Mouse (Mus musculus) gastrocnemius, postnatal 4 days (tissue): ENCODE measurements around the gene Mapk1. TPM values are rescaled to one million over a fixed set of nuclear protein-coding genes. Genes with fewer than 3 reads are reported as not detected.
A peak's percentile ranks its signal among the peaks of the same experiment; 100 is the strongest.
"Not testable (repeated sequence)": the region's sequence is repeated elsewhere in the genome, so short reads cannot be mapped to it uniquely, and the experiment has no call there.

Source experiments
- DNase-seq, 2 experiments: peaks; one replicate each; pipeline ENCODE4 v3.0.0; 2021 to 2022; ENCODE audit warnings: low spot score in 2 of 2, mixed read lengths in 2 of 2
- long read RNA-seq, 2 experiments: library from polyadenylated mRNA; stranded (forward); transcript quantifications; one replicate each; pipeline ENCODE4 v2.0.0; 2021
- total RNA-seq, 2 experiments: library from RNA; stranded (reverse); gene quantifications; 2 replicates each; pipeline ENCODE4 v1.2.3; 2021

Gene Mapk1
- 100 to 1,000 TPM; 121 to 124 TPM for total RNA-seq
- long read RNA-seq, experiment 1, full-length matches to known transcripts = 52 of 60 reads
- long read RNA-seq, experiment 1, partial matches to known transcripts = 3 of 60 reads
- long read RNA-seq, experiment 1, other reads (novel, unspliced or antisense) = 5 of 60 reads
- long read RNA-seq, experiment 2, full-length matches to known transcripts = 59 of 80 reads
- long read RNA-seq, experiment 2, partial matches to known transcripts = 11 of 80 reads
- long read RNA-seq, experiment 2, other reads (novel, unspliced or antisense) = 10 of 80 reads

DNA sequence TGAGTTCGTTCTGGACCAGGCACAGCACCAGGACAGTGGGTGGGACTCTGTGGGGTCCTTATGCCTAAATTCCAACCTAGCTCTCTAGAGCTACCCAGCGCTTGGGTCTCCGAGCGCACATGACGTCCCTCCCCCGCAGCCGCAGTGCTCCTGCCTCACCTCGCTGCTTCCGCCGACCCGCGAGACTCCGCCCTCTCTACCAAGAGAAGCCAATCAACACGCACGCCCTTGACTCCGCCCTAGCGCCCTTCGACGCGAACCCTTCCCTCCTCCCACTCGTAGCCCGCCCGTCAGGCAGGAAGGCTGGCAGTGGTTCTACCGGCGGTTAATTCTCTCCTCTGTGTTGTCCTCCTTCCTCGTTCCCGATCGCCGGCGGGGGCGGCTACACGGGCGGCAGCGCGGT, at the start of gene Mapk1:
TSS of gene Mapk1 (plus strand) at position 252 of the 403 bp plus-strand sequence.
- DNase-seq = peak; percentile 88 to 95

DNA sequence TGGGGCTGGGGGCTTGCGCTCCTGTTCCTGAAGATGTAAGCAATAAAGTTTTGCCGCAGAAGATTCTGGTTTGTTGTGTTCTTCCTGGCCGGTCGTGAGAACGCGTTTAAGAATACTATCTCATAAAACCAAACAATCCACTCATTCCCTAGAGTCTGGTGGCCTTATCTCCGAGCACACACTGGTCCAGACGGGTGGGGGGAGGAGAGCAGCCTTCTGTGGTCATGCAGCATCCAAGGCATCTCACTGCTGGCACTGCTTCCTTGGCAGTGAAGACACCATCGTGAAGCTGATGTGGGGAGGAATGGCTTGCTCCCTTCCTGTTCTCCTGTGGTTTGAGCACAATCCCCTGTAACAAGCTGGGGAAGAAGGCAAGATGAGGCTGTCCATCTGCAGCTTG, 43.6 kb upstream of the Mapk1 start:
- no peak for DNase-seq

DNA sequence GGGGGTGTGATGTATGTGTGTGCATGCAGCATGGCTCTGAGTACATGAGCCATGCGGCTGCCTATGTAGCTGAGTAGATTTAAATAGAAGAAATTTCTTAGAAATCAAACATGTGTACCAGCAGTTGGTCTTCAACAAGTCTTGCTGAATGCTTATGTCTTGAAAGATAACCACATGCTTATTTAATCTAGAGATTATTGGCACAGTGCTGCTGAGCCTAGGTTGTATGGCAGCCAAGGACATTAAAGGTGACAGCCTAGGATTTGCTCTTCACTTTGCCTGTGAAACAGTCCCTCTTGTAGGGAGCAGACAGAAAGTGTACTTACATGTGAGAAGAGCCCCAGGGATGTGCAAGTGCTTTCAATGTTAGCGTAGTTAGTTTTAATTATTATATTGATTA, 42.1 kb upstream of the Mapk1 start:
- no peak for DNase-seq

DNA sequence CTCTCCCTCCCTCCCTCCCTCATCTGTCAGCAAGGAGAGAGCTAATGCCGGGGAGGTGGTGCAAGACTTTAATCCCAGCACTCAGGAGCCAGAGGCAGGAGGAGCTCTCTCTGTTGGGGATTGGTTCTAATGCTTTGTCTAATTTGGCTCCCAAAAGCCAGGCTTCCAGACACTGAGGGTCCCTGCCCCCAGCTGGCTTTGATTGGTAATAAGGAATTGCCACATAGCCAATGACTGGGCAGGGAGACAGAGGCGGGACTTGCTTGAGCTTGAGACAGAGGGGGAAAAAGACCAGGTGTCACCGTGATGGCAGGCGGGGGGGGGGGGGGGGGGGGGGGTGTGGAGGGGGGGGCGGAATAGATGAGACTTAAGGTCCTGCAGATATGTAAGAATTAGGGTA, 24.6 kb upstream of the Mapk1 start:
- no peak for DNase-seq

GRCm38 (mm10) chr16:16959907-16960306, 23.3 kb upstream of the Mapk1 start:
- DNase-seq = no peak

GRCm38 (mm10) chr16:16965149-16965548, 18.0 kb upstream of the Mapk1 start:
- no peak for DNase-seq

DNA sequence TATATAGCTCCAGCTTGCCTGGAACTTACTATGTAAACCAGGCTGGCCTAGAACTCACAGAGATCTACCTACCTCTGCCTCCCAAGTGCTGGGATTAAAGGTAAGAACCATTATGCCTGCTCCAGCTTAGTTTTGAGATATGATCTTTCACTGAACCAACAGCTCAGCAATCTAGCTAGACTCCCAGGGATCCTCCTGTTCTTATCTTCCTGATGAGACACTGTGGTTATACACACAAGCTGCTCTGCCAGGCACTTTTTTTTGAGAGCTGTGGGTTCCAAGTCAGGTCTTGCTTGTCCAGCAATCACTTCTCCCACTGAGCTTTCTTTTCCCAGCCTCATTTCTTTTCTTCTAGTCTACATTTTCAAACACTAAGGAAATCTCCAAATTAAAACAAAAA, 16.9 kb upstream of the Mapk1 start:
- no peak for DNase-seq

DNA sequence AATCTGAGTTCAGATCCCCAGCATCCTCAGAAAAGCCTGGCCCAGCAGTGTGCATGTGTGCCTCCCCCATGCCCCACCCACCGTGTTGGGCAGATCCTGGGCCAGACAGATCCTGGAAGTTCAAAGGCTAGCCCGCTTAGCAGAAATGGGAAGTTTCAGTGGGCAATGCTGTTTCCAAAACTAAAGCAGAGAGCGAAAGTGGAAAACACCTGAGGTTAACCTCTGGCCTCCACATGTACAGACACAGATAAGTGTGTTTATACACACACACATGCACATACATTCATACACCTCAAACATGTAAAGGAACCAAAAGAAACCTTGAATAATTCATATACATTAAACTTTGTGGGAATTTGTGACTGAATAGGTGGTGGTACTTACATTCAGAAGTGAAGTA, 5.1 kb upstream of the Mapk1 start:
- DNase-seq = no peak

DNA sequence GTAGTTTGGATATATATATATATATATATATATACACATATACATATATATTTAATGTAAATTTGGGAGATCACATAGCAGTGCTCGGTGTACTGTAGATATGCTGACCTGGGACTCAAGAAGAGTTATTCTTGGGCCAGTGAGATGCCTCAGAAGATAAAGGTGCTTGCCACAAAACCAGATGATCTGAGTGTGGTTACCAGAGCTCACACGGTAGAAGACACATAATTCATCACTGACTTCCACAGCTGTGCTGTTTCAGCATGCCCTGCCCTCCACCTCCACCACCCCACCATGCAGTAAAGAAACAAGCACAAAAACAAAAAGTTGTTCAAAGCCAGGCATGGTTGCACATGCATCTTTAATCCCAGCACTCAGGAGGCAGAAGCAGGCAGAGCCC, 4.4 kb upstream of the Mapk1 start:
- DNase-seq = no peak

GRCm38 (mm10) chr16:16982636-16983035, 546 bp upstream of the Mapk1 start:
- no peak for DNase-seq

DNA sequence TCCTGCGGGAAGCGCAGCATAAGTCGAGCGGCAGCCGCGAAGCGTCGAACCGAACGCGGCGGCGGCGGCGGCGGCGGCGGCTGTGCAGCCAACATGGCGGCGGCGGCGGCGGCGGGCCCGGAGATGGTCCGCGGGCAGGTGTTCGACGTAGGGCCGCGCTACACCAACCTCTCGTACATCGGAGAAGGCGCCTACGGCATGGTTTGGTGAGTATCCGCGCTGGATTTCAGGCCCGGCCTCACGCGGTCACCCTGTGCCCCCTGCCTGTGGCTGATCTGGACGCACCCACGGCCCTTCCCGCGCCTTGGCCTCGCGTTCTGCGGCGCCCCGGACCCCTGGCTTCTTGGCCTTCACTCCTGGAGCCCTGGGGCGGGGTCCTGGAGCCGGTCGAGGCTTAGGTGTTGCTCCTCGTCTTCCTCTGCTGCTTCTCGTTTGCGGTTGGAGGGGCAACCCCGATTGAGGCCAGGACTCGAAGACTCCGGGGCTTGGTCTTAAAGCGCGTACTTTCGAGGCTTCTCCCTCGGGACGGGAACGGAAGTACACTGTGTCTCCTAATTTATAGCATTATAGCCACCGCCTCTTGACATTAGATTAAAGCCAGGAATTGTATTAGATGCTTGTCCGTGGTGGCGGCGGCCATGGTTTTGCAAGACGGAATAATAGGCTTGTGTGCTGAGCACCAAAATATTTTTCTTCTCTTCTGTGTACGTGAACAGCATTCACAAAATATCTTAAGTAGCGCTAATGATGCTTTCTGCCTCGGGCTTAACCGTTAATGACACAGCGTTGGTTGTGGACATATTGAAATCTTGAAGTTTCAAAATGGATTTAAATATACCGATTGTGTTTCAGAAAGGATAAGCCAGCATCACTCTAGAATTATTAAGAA, 596 bp downstream of the Mapk1 start:
- DNase-seq = no peak

GRCm38 (mm10) chr16:16984423-16984941, 1.3 kb downstream of the Mapk1 start:
- no peak for DNase-seq

DNA sequence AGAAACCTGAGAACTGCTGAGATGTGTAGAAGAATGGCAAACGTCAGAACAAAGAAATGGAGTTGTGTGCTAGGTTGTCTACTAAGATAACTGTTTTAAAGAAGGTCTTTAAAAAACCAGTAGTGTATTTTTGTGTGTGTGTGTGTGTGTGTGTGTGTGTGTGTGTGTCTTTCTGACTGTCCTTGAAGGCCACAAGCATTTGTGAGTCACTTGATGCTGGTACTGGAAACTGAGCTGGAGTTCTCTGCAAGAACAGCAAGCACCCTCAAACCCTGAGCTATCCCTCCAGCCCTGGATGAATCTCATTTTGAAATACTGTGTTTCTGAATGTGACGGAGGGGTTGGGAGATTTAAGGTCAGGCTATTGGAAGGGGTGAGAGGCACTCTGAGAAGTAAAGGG, 4.1 kb downstream of the Mapk1 start:
- DNase-seq = no peak

DNA sequence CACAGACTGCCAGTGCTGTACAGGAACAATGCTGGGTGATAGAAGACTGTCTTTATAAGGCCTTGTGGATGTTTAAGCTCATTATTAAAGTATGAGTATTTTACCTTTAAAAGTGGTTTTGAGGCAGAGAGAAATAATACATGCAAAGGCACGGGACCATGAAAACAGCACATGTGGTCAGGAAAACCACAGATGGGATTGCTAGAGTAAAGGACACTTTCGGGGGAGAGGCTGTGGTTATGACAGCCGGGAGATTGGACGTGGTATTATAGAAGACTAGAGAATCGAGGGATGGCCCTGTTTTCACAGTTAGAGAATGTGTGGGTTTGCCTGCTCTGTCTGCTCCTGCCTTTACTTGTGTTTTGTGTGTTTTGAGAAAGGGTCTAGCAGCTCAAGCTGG, 5.7 kb downstream of the Mapk1 start:
- DNase-seq = no peak

DNA sequence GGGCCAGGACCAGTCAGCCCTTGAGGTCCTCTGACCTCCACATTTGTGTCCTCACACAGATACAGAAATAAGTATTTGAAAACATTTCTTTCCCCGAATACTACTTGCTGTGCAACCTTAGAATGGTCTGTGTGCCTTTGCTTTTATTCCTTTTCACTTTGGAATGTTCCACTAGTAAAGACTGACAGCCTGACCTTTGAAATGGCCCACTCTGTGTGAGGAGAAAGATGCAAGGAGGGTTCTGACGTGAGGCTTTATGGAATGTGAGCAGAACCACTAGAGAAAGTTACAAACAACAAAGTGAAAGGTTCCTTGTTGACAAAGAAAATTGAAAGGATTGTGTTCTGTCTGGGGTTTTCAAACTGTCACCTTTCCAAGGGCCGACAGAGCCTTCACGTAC, 6.8 kb downstream of the Mapk1 start:
- DNase-seq = no peak

- DNase-seq = no peak
Observed at GRCm38 (mm10) chr16:16994426-16995052, 11.4 kb downstream of the Mapk1 start.

- not testable (repeated sequence) for DNase-seq
Observed at GRCm38 (mm10) chr16:16996121-16996729, 13.0 kb downstream of the Mapk1 start.

DNA sequence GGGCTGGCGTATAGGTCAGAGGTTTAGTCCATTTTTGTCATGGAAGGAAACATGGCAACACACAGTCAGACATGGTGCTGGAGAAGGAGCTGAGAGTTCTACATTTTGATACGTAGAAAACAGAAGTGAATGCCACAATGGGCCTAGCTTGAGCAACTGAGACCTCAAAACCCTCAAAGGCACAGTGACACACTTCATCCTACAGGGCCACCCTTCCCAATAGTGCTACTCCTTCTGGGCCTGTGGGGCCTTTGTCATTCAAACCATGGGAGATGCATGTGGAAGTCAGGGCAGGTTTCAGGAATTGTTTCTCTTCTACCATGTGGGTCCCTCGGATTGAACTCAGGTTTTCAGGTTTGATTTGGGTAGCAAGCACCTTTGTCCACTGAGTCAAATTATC, 17.9 kb downstream of the Mapk1 start:
- no peak for DNase-seq

DNA sequence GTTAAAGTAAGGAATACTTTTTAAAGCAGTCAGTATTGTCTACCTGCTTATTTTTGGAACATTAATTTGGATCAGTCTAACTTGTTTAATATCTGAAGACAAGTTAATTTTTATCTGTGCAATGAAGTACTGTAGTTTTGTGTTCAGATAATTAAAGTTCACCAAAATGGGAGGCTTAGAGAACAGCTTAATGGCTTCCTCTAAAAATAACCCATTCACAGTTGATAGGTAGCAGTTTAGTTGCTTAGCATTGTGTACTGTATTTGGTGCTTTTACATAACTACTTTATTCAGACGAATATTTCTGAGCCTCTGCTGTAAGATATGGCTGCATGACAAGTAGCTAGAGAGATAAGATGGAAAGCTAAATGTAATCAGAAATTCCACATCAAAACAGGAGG, 23.9 kb downstream of the Mapk1 start:
- DNase-seq = no peak

- DNase-seq = no peak
Observed at GRCm38 (mm10) chr16:17010036-17010435, 26.9 kb downstream of the Mapk1 start.

- no peak for DNase-seq
Observed at GRCm38 (mm10) chr16:17012583-17012982, 29.4 kb downstream of the Mapk1 start.
